Mouse (Mus musculus) liver, postnatal 0 days (tissue): ENCODE measurements around the gene Krtap19-2.

Experiments
- CTCF ChIP-seq: sonication (generic); IDR thresholded peaks from 2 replicates; pipeline ENCODE4 v1.5.1; 2016; ENCODE audit warnings: antibody characterized with exemption, low read depth
- EP300 ChIP-seq: IDR thresholded peaks from 2 replicates; pipeline ENCODE4 v1.6.1; 2016; ENCODE audit warnings: antibody characterized with exemption, low read depth, mild to moderate bottlenecking

- TF ChIP-seq CTCF (no peak), EP300 (no peak)
These were observed 26.7 kb downstream of the Krtap19-2 start for GRCm38 (mm10) chr16:88847363-88847762.
